Mouse (Mus musculus) liver, embryonic 11.5 days (tissue): ENCODE data around the gene Gpr1. TPM values are rescaled to one million over a fixed set of nuclear protein-coding genes. Genes with fewer than 3 reads are reported as not detected.
A peak's percentile ranks its signal among the peaks of the same experiment; 100 is the strongest.
"Not testable (repeated sequence)": the region's sequence is repeated elsewhere in the genome, so short reads cannot be mapped to it uniquely, and the experiment has no call there.

ENCODE experiments used
- ATAC-seq: fragments of 200-750 bp; cut with Nextera tagmentation; replicated peaks from 2 replicates; pipeline ENCODE4 v1.8.0; 2017; ENCODE audit warnings: moderate number of reproducible peaks, mild to moderate bottlenecking, moderate TSS enrichment, moderate library complexity; ENCODE audit not compliant: low FRiP score
- DNase-seq: peaks from one replicate; pipeline ENCODE4 v3.0.0-alpha.2; 2017; ENCODE audit warnings: low spot score
- H3K27ac ChIP-seq: fragments of 300-500 bp; sonication (generic); 2 replicates; pipeline ENCODE4 v1.5.1; 2014; ENCODE audit warnings: mild to moderate bottlenecking, low read depth, low read length, control low read depth
- H3K27me3 ChIP-seq: fragments of 300-500 bp; sonication (generic); replicated peaks from 2 replicates; pipeline ENCODE4 v1.6.1; 2014; ENCODE audit warnings: low read length, mixed read lengths; ENCODE audit not compliant: control insufficient read depth, insufficient read depth
- H3K36me3 ChIP-seq: fragments of 300-500 bp; sonication (generic); 2 replicates; pipeline ENCODE4 v1.6.1; 2014; ENCODE audit warnings: mild to moderate bottlenecking, low read length, moderate library complexity, mixed read lengths; ENCODE audit not compliant: control insufficient read depth, insufficient read depth
- H3K4me1 ChIP-seq: fragments of 300-500 bp; sonication (generic); replicated peaks from 2 replicates; pipeline ENCODE4 v1.6.1; 2014; ENCODE audit warnings: low read length, mixed read lengths; ENCODE audit not compliant: control insufficient read depth, insufficient read depth
- H3K4me2 ChIP-seq: fragments of 300-500 bp; sonication (generic); 2 replicates; pipeline ENCODE4 v1.6.1; 2014; ENCODE audit warnings: mild to moderate bottlenecking, control low read depth, moderate library complexity
- H3K4me3 ChIP-seq: fragments of 300-500 bp; sonication (generic); 2 replicates; pipeline ENCODE4 v1.5.1; 2014; ENCODE audit warnings: low read depth, low read length, control low read depth
- H3K9ac ChIP-seq: fragments of 300-500 bp; sonication (generic); 2 replicates; pipeline ENCODE4 v1.6.1; 2014; ENCODE audit warnings: low read depth, low read length, control low read depth
- H3K9me3 ChIP-seq: fragments of 300-500 bp; sonication (generic); 2 replicates; pipeline ENCODE4 v1.6.1; 2016; ENCODE audit warnings: low read length, inconsistent platforms, mixed read lengths; ENCODE audit not compliant: control insufficient read depth
- WGBS: fragments of 180-500 bp; shearing (Covaris S2); extraction: QIAGEN DNeasy Blood & Tissue Kit; methylation state at CpG from one replicate; pipeline ENCODE4 v1.1.7; 2014; 5-methylcytosine and 5-hydroxymethylcytosine counted together
- polyA plus RNA-seq: library from polyadenylated mRNA; unstranded; fragments of >200 nt; fragmentation: Nextera tagmentation; extraction: Ambion mirVana; gene quantifications from 2 replicates; pipeline ENCODE4 v1.2.1, GENCODE M21; 2014

Gpr1 gene
- polyA plus RNA-seq, 1 experiment from 2014 or later = 0.14 TPM

DNA sequence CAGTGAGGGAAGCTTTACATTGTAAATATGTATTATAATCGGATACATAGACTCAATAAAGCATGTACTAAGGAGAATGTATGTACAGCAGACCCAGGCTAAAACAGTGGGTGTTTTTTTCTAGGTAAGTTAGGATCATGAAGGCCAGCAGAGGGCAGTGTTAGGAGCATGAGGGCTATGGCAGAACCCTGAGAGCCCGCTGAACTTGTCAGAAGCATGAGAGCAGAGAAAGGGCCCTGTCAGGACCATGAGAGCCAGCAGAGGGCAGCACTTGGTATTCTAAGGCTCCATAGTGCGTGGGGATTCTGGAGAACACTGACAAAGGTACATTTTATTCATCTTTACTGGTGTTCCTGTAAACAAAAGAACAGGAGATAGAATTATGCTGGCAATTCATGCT is 33.3 kb downstream of the Gpr1 start:
- Histone ChIP-seq H3K4me1 (peaks cover 7% of the 10 kb centered on the region; the same call in 1 of the 2 replicates), H3K4me3 (no peak overlapping the region), H3K9me3 (no peaks in the 10 kb centered on the region), H3K9ac (no peak overlapping the region), H3K27ac (no peak overlapping the region), H3K27me3 (no peaks in the 10 kb centered on the region), H3K4me2 (no peak overlapping the region), H3K36me3 (peaks cover 17% of the 10 kb centered on the region)
- DNase-seq (peak; percentile 81), ATAC-seq (peak; percentile 73)
- WGBS = 10% methylated on average over 3 of the region's 3 CpGs

DNA sequence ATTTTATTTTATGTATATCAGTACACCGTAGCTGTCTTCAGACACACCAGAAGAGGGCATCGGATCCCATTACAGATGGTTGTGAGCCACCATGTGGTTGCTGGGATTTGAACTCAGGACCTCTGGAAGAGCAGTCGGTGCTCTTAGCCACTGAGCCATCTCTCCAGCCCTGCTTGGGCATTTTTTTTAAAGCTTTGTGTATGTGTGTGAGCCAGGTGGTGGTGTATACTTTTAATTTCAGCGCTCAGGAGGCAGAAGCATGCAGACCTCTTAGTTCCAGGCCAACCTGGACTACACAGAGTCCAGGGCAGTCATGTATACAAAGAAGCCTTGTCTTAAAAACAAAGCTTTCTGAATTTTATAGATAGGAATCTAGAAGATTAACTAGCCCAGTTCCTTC is 33.8 kb downstream of the Gpr1 start:
- DNase-seq, H3K9ac ChIP-seq, H3K27ac ChIP-seq, H3K4me3 ChIP-seq, H3K4me2 ChIP-seq, H3K27me3 ChIP-seq, H3K9me3 ChIP-seq, H3K4me1 ChIP-seq: not testable (repeated sequence)
- H3K36me3 ChIP-seq = peaks cover 17% of the 10 kb centered on the region
- 58% methylated on average over 4 of the region's 4 CpGs for WGBS
- ATAC-seq = peak; percentile 29

DNA sequence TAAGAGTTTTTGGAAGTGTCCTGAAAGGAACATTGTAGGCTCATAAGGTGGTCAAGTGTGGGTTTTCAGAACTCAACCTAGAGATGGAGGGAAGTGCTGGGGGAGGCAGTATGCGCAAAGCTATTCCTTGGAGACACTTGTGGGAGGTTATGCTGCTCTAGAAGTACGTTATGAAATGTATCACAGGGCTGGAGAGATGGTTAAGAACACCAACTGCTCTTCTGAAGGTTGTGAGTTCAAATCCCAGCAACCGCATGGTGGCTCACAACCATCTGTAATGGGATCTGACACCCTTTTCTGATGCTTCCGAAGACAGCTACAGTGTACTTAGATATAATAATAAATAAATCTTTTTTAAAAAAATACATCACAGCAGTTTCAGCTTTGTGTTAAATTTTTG is 34.2 kb downstream of the Gpr1 start:
- 87% methylated on average over 4 of the region's 4 CpGs for WGBS
- Histone ChIP-seq H3K9ac (no peak overlapping the region), H3K9me3 (no peaks in the 10 kb centered on the region), H3K4me1 (peaks cover 11% of the 10 kb centered on the region; the same call in 1 of the 2 replicates), H3K4me3 (no peak overlapping the region), H3K27me3 (no peaks in the 10 kb centered on the region), H3K36me3 (peaks cover 17% of the 10 kb centered on the region), H3K4me2 (no peak overlapping the region), H3K27ac (no peak overlapping the region)
- ATAC-seq (no peak), DNase-seq (no peak)

DNA sequence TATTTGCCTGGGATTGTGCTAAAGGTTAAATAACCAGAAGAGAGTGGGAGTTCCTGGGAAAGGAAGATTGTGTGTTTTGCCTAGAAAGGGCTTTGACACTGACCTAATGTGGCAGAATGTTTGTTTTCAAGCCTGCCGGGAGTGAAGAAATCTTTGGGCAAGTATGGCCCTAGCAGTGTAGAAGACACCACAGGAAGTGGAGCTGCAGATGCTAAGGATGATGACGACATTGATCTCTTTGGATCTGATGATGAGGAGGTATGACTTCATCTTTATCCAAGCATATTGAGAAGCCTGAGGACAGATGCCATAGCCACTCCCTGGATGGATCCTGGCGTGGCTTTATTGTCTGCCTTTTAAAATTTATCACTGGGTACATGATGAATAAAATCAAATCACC is 36.0 kb downstream of the Gpr1 start:
- Histone ChIP-seq H3K4me3 (peak overlapping the region; percentile 92), H3K27me3 (no peaks in the 10 kb centered on the region), H3K27ac (no peak overlapping the region), H3K9ac (peak overlapping the region; percentile 96), H3K4me2 (peak overlapping the region; percentile 83), H3K4me1 (peaks cover 14% of the 10 kb centered on the region; the same call in 1 of the 2 replicates), H3K9me3 (no peaks in the 10 kb centered on the region), H3K36me3 (peaks cover 17% of the 10 kb centered on the region)
- no peak for ATAC-seq
- WGBS = 62% methylated on average over 3 of the region's 3 CpGs
- DNase-seq = no peak

DNA sequence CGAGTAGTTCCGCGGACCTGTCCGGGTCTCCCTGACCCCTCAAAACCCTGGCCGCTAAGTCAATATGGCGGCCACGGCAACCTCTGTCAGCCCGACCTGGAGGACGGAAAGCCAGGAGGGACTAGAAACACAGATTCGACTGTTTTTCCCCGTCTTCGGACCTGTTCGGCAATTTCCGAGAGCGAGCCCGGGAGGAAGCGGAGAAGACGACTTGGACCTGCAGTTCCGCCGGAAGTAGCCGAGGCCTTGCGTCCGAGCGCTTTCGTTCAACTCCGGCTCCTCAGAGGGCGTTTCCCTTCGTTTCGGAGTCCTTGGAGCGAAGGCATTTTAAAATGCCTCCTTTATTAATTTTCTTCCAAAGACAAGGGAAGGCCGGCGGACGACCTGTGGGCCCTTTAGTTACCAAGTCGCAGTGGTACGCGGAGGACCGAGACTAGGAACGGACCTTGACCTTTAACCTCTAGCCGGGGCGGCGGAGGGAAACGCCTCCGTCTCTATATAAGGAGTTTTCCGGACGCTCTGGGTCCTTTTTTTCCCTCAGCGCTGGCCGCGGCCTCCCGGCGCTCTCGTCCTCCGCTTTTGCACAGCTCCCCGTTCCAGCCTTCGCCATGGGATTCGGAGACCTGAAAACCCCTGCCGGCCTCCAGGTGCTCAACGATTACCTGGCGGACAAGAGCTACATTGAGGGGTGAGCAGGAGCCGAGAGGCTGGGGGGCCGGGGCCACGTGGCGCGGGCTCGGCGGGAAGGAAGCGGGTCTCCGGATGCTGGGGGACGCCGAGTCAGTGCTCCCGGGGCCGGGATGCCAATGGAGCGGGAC is 37.5 kb downstream of the Gpr1 start, which contains the start of the genes Eef1b2 and Ndufs1:
Gene Eef1b2 (plus strand): TSS at position 222 of the 818 bp plus-strand sequence.
Gene Ndufs1 (minus strand): TSS at position 230 of the 818 bp plus-strand sequence.
- Histone ChIP-seq H3K9ac (peak within 1 kb of the TSS; percentile 96), H3K4me2 (peak within 1 kb of the TSS; percentile 83), H3K4me1 (peaks cover 14% of the 10 kb centered on the region; the same call in 1 of the 2 replicates), H3K36me3 (peaks cover 19% of the 10 kb centered on the region), H3K27ac (peak within 1 kb of the TSS; percentile 80), H3K9me3 (no peaks in the 10 kb centered on the region), H3K27me3 (no peaks in the 10 kb centered on the region), H3K4me3 (peak within 1 kb of the TSS; percentile 92)
- WGBS = under 1% methylated on average over 72 of the region's 72 CpGs
- ATAC-seq = peak; percentile 84
- peak; percentile 90 for DNase-seq

DNA sequence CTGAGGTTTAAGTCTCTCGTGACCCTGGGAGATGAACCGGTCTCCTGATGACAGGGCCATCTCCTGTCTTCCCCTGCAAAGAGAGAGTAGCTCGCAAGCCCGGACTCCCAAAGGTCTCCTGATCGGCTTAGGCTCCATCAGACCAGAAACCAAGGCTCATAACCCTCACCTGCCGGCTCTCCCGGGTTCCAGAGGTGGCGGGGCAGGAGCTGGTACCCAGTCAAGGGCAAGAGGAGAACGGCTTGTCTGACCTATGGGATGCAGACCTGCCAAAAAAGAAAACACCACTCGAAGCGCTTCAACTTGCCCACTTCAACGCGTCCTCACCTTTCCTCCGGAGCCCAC is 38.1 kb downstream of the Gpr1 start:
- 0% methylated on average over 14 of the region's 14 CpGs for WGBS
- Histone ChIP-seq H3K9ac (peak overlapping the region; percentile 96), H3K9me3 (no peaks in the 10 kb centered on the region), H3K4me2 (peak overlapping the region; percentile 72), H3K27ac (peak overlapping the region; percentile 80), H3K4me3 (peak overlapping the region; percentile 92), H3K36me3 (peaks cover 24% of the 10 kb centered on the region), H3K4me1 (peaks cover 14% of the 10 kb centered on the region; the same call in 1 of the 2 replicates), H3K27me3 (no peaks in the 10 kb centered on the region)
- DNase-seq (no peak), ATAC-seq (peak; percentile 16)

DNA sequence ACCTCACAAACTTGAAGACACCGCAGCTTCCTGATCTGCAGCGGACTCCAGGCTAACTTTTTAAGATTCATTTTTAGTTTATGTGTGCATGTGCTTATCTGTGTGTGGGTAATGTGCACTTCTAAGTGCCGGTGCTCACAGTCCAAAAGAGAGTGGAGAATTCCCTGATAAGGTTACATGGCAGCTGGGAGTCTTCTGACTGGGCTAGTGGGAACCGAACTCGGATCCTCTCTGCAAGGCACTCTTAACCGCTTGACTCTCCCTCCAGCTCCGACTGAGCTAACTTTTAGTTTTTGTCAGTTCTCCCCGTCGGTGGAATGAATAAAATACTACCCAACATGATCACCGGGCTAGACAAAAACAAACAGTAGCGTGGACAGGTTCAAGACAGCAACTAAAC is 38.5 kb downstream of the Gpr1 start:
- WGBS = 7% methylated on average over 11 of the region's 11 CpGs
- peak overlapping the region; percentile 96 for H3K9ac ChIP-seq
- no peaks in the 10 kb centered on the region for H3K27me3 ChIP-seq
- H3K36me3 ChIP-seq = peaks cover 27% of the 10 kb centered on the region
- peaks cover 14% of the 10 kb centered on the region; the same call in 1 of the 2 replicates for H3K4me1 ChIP-seq
- H3K4me3 ChIP-seq = peak overlapping the region; percentile 92
- no peaks in the 10 kb centered on the region for H3K9me3 ChIP-seq
- DNase-seq = no peak
- H3K4me2 ChIP-seq = peak overlapping the region; percentile 72
- no peak for ATAC-seq
- H3K27ac ChIP-seq = peak overlapping the region; percentile 80; the same call in 1 of the 2 replicates

DNA sequence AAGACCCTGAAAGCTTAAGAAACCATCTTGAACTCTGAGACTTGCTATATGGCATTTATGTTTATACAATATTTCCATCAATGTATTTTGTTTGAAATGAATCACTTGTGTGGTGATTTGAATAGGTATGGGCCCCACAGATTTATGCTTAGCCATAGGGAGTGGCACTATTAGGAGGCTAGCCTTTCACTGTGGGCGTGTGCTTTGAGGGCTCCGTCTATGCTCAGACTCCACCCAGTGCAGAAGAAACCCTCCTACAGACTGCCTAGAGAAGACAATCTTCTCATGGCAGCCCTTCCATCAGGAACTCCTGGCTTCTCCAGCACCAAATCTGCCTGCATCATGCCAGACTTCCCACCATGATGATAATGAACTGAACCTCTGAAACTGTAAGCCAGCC is 45.7 kb downstream of the Gpr1 start:
- no peak overlapping the region for H3K9ac ChIP-seq
- peaks cover 26% of the 10 kb centered on the region; the same call in 1 of the 2 replicates for H3K36me3 ChIP-seq
- no peaks in the 10 kb centered on the region for H3K4me1 ChIP-seq
- no peak overlapping the region for H3K27ac ChIP-seq
- 61% methylated on average over 2 of the region's 2 CpGs for WGBS
- no peaks in the 10 kb centered on the region for H3K27me3 ChIP-seq
- H3K9me3 ChIP-seq = no peaks in the 10 kb centered on the region
- H3K4me2 ChIP-seq = no peak overlapping the region
- H3K4me3 ChIP-seq = no peak overlapping the region
- no peak for DNase-seq
- ATAC-seq = no peak; the same call in 1 of the 2 replicates

DNA sequence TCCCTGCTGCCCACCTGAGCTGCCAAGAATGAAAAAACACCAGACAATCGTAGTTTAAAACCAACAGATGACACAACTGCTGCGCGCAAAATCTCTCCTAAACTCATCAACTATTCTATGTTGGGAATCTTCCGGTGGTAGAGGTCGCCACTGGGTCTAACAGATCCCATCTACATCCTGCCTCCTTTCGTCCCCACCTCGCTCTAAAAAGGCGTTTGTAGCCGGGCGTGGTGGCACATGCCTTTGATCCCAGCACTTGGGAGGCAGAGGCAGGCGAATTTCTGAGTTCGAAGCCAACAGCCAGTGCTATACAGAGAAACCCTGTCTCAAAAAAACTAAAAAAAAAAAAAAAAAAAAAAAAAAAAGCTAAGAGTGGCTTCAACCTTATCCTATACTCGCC is 74.1 kb downstream of the Gpr1 start:
- Histone ChIP-seq H3K27ac (no peak overlapping the region), H3K9me3 (no peaks in the 10 kb centered on the region), H3K27me3 (no peaks in the 10 kb centered on the region), H3K4me1 (no peaks in the 10 kb centered on the region), H3K4me3 (no peak overlapping the region), H3K4me2 (no peak overlapping the region), H3K36me3 (peaks cover 18% of the 10 kb centered on the region; the same call in 1 of the 2 replicates), H3K9ac (no peak overlapping the region)
- ATAC-seq (no peak), DNase-seq (no peak)
- 91% methylated on average over 13 of the region's 13 CpGs for WGBS
